Mouse (Mus musculus) lung, postnatal 0 days (tissue): ENCODE results near the gene Bdp1. TPM values are rescaled to one million over a fixed set of nuclear protein-coding genes. Genes with fewer than 3 reads are reported as not detected.

ENCODE experiments used
- ATAC-seq: fragments of 200-750 bp; cut with Nextera tagmentation; 2 replicates; pipeline ENCODE4 v1.8.0; 2017; ENCODE audit warnings: moderate library complexity
- DNase-seq: peaks from one replicate; pipeline ENCODE4 v3.0.0-alpha.2; 2016; ENCODE audit warnings: low spot score
- H3K27ac ChIP-seq: fragments of 300-500 bp; sonication (generic); 2 replicates; pipeline ENCODE4 v1.5.1; 2014; ENCODE audit warnings: antibody characterized with exemption, mild to moderate bottlenecking, low read length, mixed read lengths
- H3K27me3 ChIP-seq: fragments of 300-500 bp; sonication (generic); replicated peaks from 2 replicates; pipeline ENCODE4 v1.6.1; 2014; ENCODE audit warnings: low read length, mixed read lengths; ENCODE audit not compliant: insufficient read depth
- H3K36me3 ChIP-seq: fragments of 300-500 bp; sonication (generic); 2 replicates; pipeline ENCODE4 v1.6.1; 2014; ENCODE audit warnings: low read length, mixed read lengths; ENCODE audit not compliant: insufficient read depth
- H3K4me1 ChIP-seq: fragments of 300-500 bp; sonication (generic); 2 replicates; pipeline ENCODE4 v1.6.1; 2014; ENCODE audit warnings: antibody characterized with exemption, low read depth, low read length, mixed read lengths; ENCODE audit not compliant: insufficient read depth
- H3K4me2 ChIP-seq: fragments of 300-500 bp; sonication (generic); replicated peaks from 2 replicates; pipeline ENCODE4 v1.6.1; 2014; ENCODE audit warnings: low read depth, mild to moderate bottlenecking, low read length, moderate library complexity, mixed read lengths
- H3K4me3 ChIP-seq: fragments of 300-500 bp; sonication (generic); 2 replicates; pipeline ENCODE4 v1.5.1; 2014; ENCODE audit warnings: low read depth, low read length
- H3K9ac ChIP-seq: fragments of 300-500 bp; sonication (generic); replicated peaks from 2 replicates; pipeline ENCODE4 v1.6.1; 2014; ENCODE audit warnings: low read depth, mild to moderate bottlenecking
- H3K9me3 ChIP-seq: fragments of 300-500 bp; sonication (generic); 2 replicates; pipeline ENCODE4 v1.6.1; 2016; ENCODE audit warnings: low read length, mixed read lengths
- CTCF ChIP-seq: IDR thresholded peaks from 2 replicates; pipeline ENCODE4 v1.5.1; 2016; ENCODE audit warnings: antibody characterized with exemption, mild to moderate bottlenecking
- EP300 ChIP-seq: IDR thresholded peaks from 2 replicates; pipeline ENCODE4 v1.6.1; 2016; ENCODE audit warnings: antibody characterized with exemption, mild to moderate bottlenecking, control low read depth
- WGBS: fragments of 180-500 bp; shearing (Covaris S2); extraction: QIAGEN DNeasy Blood & Tissue Kit; methylation state at CpG from one replicate; pipeline ENCODE4 v1.1.7; 2014; 5-methylcytosine and 5-hydroxymethylcytosine counted together
- polyA plus RNA-seq: library from polyadenylated mRNA; unstranded; fragments of >200 nt; fragmentation: Nextera tagmentation; extraction: Ambion mirVana; gene quantifications from 2 replicates; pipeline ENCODE4 v1.2.1, GENCODE M21; 2015

Gene Bdp1
- polyA plus RNA-seq, result 22.5 and 30.7 TPM in 2 replicates

- TF ChIP-seq CTCF, result no peak
- no peak for TF ChIP-seq EP300
- peak within 1 kb of the TSS; percentile 87 for H3K9ac ChIP-seq
- DNase-seq, result peak; percentile 91
- WGBS, result under 1% methylated on average over 41 of the region's 44 CpGs
- no peaks in the 10 kb centered on the region for H3K27me3 ChIP-seq
- peak; percentile 86 for ATAC-seq
- H3K4me3 ChIP-seq, result peak within 1 kb of the TSS; percentile 90
- no peaks in the 10 kb centered on the region for H3K36me3 ChIP-seq
- peak within 1 kb of the TSS; percentile 87 for H3K27ac ChIP-seq
- no peaks in the 10 kb centered on the region for H3K9me3 ChIP-seq
- H3K4me2 ChIP-seq, result peak within 1 kb of the TSS; percentile 79
- peaks cover 13% of the 10 kb centered on the region; the same call in 1 of the 2 replicates for H3K4me1 ChIP-seq
Observed at GRCm38 (mm10) chr13:100103748-100104254, at the start of gene Bdp1. Gene Bdp1, minus strand, starts transcription at chr13:100104070.

DNA sequence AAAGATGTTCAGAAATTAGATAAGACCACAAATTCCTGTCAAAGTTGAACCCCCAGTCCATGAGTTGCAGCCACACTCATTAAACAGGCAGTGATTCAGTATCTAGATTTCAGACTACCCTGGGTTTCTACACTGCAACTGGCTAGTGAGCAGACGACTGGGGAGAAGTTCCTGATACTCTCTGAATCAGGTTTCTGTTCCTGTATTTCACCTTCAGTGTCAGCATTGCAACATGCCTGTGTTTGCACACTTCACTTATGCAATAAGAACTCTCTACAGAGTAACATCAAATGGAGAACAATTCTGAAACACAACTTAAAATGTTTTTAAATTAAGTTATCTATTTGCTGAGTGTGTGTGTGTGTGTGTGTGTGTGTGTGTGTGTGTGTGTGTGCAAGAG is 48.8 kb upstream of the Bdp1 start:
- TF ChIP-seq EP300, result no peak
- no peak for TF ChIP-seq CTCF
- 41% methylated on average over 1 of the region's 1 CpGs for WGBS
- DNase-seq (peak; percentile 39), ATAC-seq (peak; percentile 40)
- Histone ChIP-seq H3K27ac (no peak overlapping the region), H3K9me3 (no peaks in the 10 kb centered on the region), H3K9ac (no peak overlapping the region), H3K4me3 (no peak overlapping the region), H3K36me3 (no peaks in the 10 kb centered on the region), H3K27me3 (no peaks in the 10 kb centered on the region), H3K4me1 (no peaks in the 10 kb centered on the region), H3K4me2 (no peak overlapping the region)

DNA sequence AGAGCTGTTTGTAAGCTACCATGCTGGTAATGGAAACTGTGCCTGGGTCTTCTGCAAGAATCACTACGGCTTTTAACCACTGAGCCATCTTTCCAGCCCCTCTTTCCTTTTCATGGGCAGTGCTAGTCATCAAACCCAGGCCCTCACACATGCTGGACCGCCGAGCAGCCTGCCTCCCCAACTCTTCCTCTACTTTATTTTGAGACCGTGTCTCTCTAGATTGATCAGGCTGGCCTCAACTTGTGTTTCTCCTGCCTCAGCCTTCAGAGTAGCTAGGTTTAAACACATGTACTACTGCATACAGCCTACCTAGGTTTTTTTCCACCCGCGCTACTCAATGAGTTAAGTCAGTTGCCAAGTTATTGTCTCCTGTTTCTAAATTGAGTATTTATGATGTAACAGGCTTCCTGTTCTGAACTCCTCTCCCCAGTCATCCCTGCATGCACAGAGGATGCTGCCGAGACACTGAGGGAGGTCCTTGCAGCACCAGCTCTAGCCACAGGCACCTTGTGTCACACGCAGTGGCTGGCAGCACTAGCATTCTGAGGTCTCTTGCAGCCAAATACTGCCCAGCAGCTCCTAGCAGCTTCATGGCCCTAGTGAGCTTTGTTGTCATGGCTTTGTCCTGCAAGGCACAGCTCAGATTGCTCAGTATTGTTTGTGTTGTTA is 37.9 kb upstream of the Bdp1 start:
- Histone ChIP-seq H3K4me3 (no peak overlapping the region), H3K27me3 (no peaks in the 10 kb centered on the region), H3K4me2 (no peak overlapping the region), H3K36me3 (peaks cover 12% of the 10 kb centered on the region; the same call in 1 of the 2 replicates), H3K9ac (no peak overlapping the region), H3K9me3 (no peaks in the 10 kb centered on the region), H3K4me1 (no peaks in the 10 kb centered on the region), H3K27ac (no peak overlapping the region)
- TF ChIP-seq EP300 (no peak), CTCF (no peak)
- DNase-seq (peak; percentile 5), ATAC-seq (no peak)
- 72% methylated on average over 8 of the region's 8 CpGs for WGBS

- Histone ChIP-seq H3K4me1 (peaks cover 9% of the 10 kb centered on the region; the same call in 1 of the 2 replicates), H3K4me2 (peak overlapping the region; percentile 73), H3K4me3 (peak overlapping the region; percentile 91), H3K9ac (peak overlapping the region; percentile 87), H3K9me3 (no peaks in the 10 kb centered on the region), H3K36me3 (peaks cover 10% of the 10 kb centered on the region; the same call in 1 of the 2 replicates), H3K27me3 (no peaks in the 10 kb centered on the region), H3K27ac (peak overlapping the region; percentile 57; the same call in 1 of the 2 replicates)
- 1% methylated on average over 10 of the region's 10 CpGs for WGBS
- TF ChIP-seq EP300, result no peak
- no peak for TF ChIP-seq CTCF
- ATAC-seq (peak; percentile 37; the same call in 1 of the 2 replicates), DNase-seq (no peak)
Observed at GRCm38 (mm10) chr13:100125258-100125643, 21.4 kb upstream of the Bdp1 start.

DNA sequence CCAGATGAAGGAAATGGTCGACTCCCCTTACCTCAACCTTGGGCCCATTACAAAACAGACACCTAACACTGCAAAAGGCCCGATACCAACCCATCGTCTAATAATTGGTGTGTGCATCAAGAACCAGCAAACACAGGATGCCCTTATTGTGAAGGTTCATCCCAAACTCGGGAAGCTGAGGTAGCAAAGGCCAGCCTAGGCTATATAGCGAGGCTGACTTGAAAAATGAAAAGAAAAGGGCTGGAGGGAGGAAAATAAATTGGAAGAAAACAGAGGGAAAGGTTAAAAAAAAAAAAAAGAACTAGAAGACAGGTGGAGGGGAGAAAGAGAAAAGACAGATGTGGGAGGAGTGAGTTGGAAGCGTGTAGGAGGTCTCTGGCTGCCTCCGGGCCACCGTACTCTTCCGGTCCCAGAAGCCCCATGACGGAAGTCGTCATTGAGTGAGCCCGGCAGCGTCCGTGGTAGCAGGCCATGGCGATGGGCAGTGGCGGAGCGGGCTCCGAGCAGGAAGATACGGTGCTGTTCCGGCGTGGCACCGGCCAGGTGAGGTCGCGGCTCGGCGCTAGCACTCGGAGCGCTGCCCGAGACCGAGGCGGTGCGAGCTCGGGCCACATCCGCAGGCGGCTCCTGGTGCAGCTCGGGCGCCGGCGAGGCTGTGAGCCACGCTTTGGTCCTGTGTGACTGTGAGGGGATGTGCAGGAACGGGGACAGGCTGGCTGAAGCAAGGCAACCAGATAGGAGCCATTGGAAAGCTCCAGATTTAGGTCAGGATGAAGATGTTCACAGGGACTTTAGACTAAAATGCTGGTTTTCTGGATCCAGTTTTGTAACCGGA is 20.8 kb upstream of the Bdp1 start, which contains the start of gene Smn1:
Gene Smn1, plus strand, starts transcription at position 430 of the 835 bp plus-strand sequence.
- Histone ChIP-seq H3K4me1 (peaks cover 9% of the 10 kb centered on the region; the same call in 1 of the 2 replicates), H3K9ac (peak within 1 kb of the TSS; percentile 87), H3K27me3 (no peaks in the 10 kb centered on the region), H3K9me3 (no peaks in the 10 kb centered on the region), H3K4me2 (peak within 1 kb of the TSS; percentile 73), H3K36me3 (peaks cover 10% of the 10 kb centered on the region; the same call in 1 of the 2 replicates), H3K27ac (peak within 1 kb of the TSS; percentile 57; the same call in 1 of the 2 replicates), H3K4me3 (peak within 1 kb of the TSS; percentile 91)
- TF ChIP-seq CTCF (no peak), EP300 (peak; percentile 24; the same call in 1 of the 2 replicates)
- 3% methylated on average over 42 of the region's 42 CpGs for WGBS
- DNase-seq (peak; percentile 96), ATAC-seq (peak; percentile 100)
